Mouse (Mus musculus): ENCODE measurements around the gene Tmem106b. TPM values are rescaled to one million over a fixed set of nuclear protein-coding genes. Genes with fewer than 3 reads are reported as not detected.

The Tmem106b gene
- polyA plus RNA-seq, 1 experiment from 2014 or later, result 33.7 TPM

DNA sequence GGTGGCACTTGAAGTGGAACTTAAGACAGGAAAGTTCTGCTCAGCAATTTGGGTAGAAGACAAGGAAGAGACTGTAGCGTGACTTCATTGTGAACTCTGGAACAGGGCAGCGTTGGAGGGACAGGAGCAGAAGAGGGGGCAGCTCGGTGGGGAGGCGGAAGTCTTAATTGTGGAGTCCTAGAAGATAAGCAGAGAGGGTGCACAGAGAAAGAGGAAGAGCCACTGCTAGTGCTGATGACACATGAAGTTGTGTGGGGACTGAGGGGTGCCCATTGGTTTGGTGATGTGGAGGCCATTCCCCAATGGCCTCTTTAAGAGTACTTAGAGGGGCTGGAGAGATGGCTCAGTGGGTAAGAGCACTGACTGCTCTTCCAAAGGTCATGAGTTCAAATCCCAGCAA, 3.5 kb downstream of the Tmem106b start:
- Histone ChIP-seq H3K9ac (no peak overlapping the region), H3K27ac (no peak overlapping the region), H3K4me1 (replicated peaks) (peaks cover 4% of the 10 kb centered on the region), H3K9me3 (replicated peaks) (no peaks in the 10 kb centered on the region), H3K27me3 (no peaks in the 10 kb centered on the region), H3K36me3 (peaks cover 42% of the 10 kb centered on the region), H3K4me3 (no peak overlapping the region), H3K4me2 (no peak overlapping the region)
- no peak for ATAC-seq (replicated peaks; ENCODE audit: insufficient number of reproducible peaks, insufficient read depth, low FRiP score, low read depth)
- WGBS, result 80% methylated on average over 4 of the region's 4 CpGs

DNA sequence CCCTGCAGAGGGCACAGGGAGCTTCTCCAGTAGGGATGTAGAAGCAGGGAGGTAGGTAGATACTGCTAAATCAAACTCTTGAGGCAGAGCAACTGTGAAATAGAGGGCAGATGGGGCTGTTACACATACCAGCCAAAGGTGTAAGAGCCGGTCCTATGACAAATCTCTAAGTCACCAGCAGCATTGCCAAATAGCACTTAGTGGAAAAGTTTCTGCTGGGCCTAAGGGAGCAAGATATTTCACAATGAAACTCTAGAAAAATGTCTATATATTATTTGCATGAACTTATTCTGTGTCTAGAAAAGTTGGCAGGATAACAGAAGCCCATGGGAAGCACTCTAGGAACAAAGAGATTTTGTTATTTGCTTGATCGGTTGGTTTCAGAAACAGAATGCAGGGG, 4.3 kb downstream of the Tmem106b start:
- ATAC-seq (replicated peaks; ENCODE audit: insufficient number of reproducible peaks, insufficient read depth, low FRiP score, low read depth), result no peak
- Histone ChIP-seq H3K36me3 (peaks cover 50% of the 10 kb centered on the region), H3K4me3 (no peak overlapping the region), H3K27me3 (no peaks in the 10 kb centered on the region), H3K9me3 (replicated peaks) (no peaks in the 10 kb centered on the region), H3K4me1 (replicated peaks) (peaks cover 4% of the 10 kb centered on the region), H3K4me2 (no peak overlapping the region), H3K27ac (no peak overlapping the region), H3K9ac (no peak overlapping the region)
- WGBS, result 74% methylated on average over 2 of the region's 2 CpGs

DNA sequence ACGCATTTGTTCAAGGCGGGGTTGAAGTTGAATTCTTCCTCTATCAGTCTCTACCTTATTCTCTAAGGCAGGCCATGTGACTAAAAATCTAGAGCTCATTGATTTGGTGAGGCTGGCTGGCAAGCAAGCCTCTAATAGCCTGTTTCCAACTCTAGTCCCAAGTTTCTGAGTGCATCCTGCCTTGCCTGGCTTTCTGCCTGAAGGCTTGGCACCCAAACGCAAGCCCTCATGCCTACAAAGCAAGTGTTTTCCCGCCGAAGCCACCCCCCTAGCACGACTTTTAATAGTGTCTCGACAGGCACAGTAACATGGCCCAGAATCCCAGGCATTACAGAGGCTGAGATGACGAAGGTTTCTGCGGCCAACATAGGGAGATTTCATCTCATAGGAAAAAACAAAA, 13.3 kb downstream of the Tmem106b start:
- H3K4me3 ChIP-seq, result no peak overlapping the region
- no peak for ATAC-seq (replicated peaks; ENCODE audit: insufficient number of reproducible peaks, insufficient read depth, low FRiP score, low read depth)
- H3K9me3 ChIP-seq (replicated peaks), result no peaks in the 10 kb centered on the region
- no peaks in the 10 kb centered on the region for H3K27me3 ChIP-seq
- peaks cover 64% of the 10 kb centered on the region for H3K36me3 ChIP-seq
- no peak overlapping the region for H3K9ac ChIP-seq
- no peak overlapping the region for H3K4me2 ChIP-seq
- H3K4me1 ChIP-seq (replicated peaks), result no peaks in the 10 kb centered on the region
- WGBS, result 84% methylated on average over 9 of the region's 9 CpGs
- H3K27ac ChIP-seq, result no peak overlapping the region

DNA sequence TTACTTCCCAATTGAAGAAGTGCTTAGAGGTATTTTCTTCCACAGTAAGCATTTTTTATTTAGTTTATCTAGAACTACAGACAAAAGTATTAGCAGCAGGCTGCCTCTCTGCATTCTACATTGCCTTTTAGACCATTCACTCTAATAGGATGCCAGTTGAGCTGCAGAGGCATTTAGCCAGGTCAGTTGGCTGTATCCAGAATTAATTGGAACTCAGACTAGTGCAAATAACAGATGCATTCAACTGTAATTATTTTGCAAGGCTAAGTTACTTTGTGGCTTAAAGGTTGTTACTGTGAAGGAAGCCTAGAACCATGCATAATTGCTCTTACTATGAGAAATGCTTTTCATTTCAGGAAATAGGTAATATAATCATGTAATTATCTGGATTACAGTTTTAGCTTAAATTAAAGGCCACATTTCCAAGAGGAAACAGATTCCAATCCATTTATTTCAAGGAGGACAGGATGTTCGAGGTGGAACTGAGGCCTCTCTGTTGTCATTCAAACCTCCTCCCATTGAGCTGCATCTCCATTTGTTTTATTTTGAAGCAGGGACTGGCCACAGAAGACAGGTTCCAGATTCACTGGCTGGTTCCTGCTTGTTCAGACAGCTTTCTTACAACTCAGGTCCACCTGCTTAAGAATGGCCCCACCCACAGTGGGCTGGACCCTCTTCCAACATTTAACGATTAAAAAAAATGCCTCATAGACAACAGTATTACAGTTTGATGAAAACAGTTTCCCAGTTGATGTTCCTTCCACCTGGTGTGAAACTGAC, 27.3 kb downstream of the Tmem106b start:
- H3K4me1 ChIP-seq (replicated peaks), result no peaks in the 10 kb centered on the region
- ATAC-seq (replicated peaks; ENCODE audit: insufficient number of reproducible peaks, insufficient read depth, low FRiP score, low read depth), result no peak
- WGBS, result 86% methylated on average over 2 of the region's 2 CpGs

DNA sequence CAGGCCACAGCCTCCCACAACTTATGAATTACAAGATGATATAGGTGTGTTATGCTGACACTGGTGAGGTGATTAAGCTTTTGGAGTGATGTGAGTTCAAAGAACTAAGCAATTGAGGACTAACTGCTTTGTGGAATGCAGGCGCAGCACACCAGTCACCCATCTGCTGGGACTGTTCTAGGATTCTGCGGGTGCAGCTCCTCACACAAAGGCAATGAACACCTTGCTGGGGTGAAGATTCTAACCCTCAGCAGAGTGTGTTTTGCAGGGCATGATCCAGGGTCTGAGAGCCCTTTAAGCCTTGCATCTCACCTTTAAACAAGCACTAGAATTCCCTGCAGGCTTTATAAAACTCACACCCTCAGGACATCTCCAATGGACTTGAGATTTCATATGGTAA, 30.6 kb downstream of the Tmem106b start:
- no peak overlapping the region for H3K9ac ChIP-seq

More for the DNA sequence above, 27.3 kb downstream of the Tmem106b start:
- Histone ChIP-seq H3K4me2 (no peak overlapping the region), H3K4me3 (no peak overlapping the region), H3K27ac (no peak overlapping the region), H3K9me3 (replicated peaks) (no peaks in the 10 kb centered on the region), H3K9ac (no peak overlapping the region), H3K36me3 (no peaks in the 10 kb centered on the region), H3K27me3 (no peaks in the 10 kb centered on the region)

DNA sequence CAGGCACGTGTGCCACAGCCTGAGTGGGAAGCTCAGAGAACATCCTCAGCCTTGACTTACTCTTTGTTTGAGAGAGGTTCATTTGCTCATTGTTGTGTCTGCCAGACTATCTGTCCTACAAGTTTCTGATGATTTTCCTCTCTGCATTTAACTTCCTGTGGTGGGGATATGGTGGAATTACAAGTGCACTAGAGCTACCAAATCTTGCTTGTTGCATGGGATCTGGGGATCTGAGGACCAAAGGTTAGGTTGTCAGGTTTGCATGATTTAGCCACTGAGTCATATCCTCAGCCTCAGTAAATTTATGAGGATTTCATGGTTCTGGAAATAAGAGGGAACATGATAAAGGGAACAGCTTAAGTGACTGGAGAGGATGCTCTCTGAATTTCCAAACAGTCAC, 39.1 kb downstream of the Tmem106b start:
- no peaks in the 10 kb centered on the region for H3K36me3 ChIP-seq
- H3K27me3 ChIP-seq, result no peaks in the 10 kb centered on the region
- H3K27ac ChIP-seq, result no peak overlapping the region
- no peaks in the 10 kb centered on the region for H3K4me1 ChIP-seq (replicated peaks)
- no peak overlapping the region for H3K4me3 ChIP-seq
- H3K9ac ChIP-seq, result no peak overlapping the region
- no peaks in the 10 kb centered on the region for H3K9me3 ChIP-seq (replicated peaks)
- WGBS, result 68% methylated on average over 1 of the region's 1 CpGs
- no peak for ATAC-seq (replicated peaks; ENCODE audit: insufficient number of reproducible peaks, insufficient read depth, low FRiP score, low read depth)
- no peak overlapping the region for H3K4me2 ChIP-seq

More for the DNA sequence above, 30.6 kb downstream of the Tmem106b start:
- H3K4me2 ChIP-seq, result no peak overlapping the region
- no peaks in the 10 kb centered on the region for H3K36me3 ChIP-seq
- H3K27ac ChIP-seq, result no peak overlapping the region
- no peaks in the 10 kb centered on the region for H3K9me3 ChIP-seq (replicated peaks)
- H3K27me3 ChIP-seq, result no peaks in the 10 kb centered on the region
- no peak for ATAC-seq (replicated peaks; ENCODE audit: insufficient number of reproducible peaks, insufficient read depth, low FRiP score, low read depth)
- whole genome bisulfite sequencing, result 91% methylated on average over 2 of the region's 2 CpGs
- no peak overlapping the region for H3K4me3 ChIP-seq
- H3K4me1 ChIP-seq (replicated peaks), result no peaks in the 10 kb centered on the region

DNA sequence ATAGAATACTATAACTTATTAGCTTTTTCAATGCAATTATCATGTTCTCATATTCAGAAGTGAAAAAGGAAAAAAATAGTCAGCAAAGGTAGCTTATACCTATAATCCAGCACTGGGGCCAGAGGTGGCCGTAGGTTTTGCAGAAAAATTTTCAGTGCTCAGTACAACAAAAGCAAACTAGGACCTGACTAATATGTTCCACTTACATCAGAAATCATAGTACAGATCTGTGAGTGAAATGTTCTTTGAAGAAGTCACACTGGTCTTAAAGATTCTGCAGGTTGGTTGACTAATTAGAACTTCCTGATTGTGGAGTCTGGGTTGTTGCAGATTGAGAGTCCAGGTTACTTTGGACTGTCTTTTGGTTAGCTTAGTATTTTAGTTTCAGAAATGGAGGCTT, 67.7 kb downstream of the Tmem106b start:
- no peak for ATAC-seq (replicated peaks; ENCODE audit: insufficient number of reproducible peaks, insufficient read depth, low FRiP score, low read depth)
- WGBS, result 84% methylated on average over 1 of the region's 1 CpGs

More for the DNA sequence above, 67.7 kb downstream of the Tmem106b start:
- Histone ChIP-seq H3K9ac (no peak overlapping the region), H3K4me1 (replicated peaks) (no peaks in the 10 kb centered on the region), H3K4me3 (no peak overlapping the region), H3K27me3 (no peaks in the 10 kb centered on the region), H3K27ac (no peak overlapping the region), H3K36me3 (no peaks in the 10 kb centered on the region), H3K4me2 (no peak overlapping the region), H3K9me3 (replicated peaks) (no peaks in the 10 kb centered on the region)

Other genes starting within 250 kb of the Tmem106b start
- gene Vwde, start 155.2 kb downstream of the Tmem106b start, polyA plus RNA-seq (2015; fragmentation: Nextera tagmentation; extraction: Ambion mirVana), result not detected in 2 replicates